Mouse (Mus musculus): ENCODE data around the gene Rapgef4. TPM values are rescaled to one million over a fixed set of nuclear protein-coding genes. Genes with fewer than 3 reads are reported as not detected.

Gene Rapgef4
- 16.7 and 17.8 TPM in 2 replicates for polyA plus RNA-seq (2015; fragmentation: Nextera tagmentation; extraction: Ambion mirVana)

GRCm38 (mm10) chr2:71980771-71981342 is at the start of gene Rapgef4:
TSS of gene Rapgef4 (plus strand) at chr2:71981240.
- 1% methylated on average over 32 of the region's 52 CpGs for WGBS
- Histone ChIP-seq H3K4me1 (replicated peaks) (peaks cover 23% of the 10 kb centered on the region), H3K4me2 (peak within 1 kb of the TSS; percentile 85), H3K9me3 (no peaks in the 10 kb centered on the region), H3K36me3 (no peaks in the 10 kb centered on the region), H3K27me3 (peaks cover 19% of the 10 kb centered on the region), H3K9ac (peak within 1 kb of the TSS; percentile 81), H3K4me3 (peak within 1 kb of the TSS; percentile 66), H3K27ac (peak within 1 kb of the TSS; percentile 58)
- peak; percentile 73 for ATAC-seq (ENCODE audit: low FRiP score)

- Histone ChIP-seq H3K27me3 (no peaks in the 10 kb centered on the region), H3K4me2 (no peak overlapping the region)
- WGBS, result 95% methylated on average over 8 of the region's 8 CpGs
Measured at GRCm38 (mm10) chr2:71934046-71934445, 47.0 kb upstream of the Rapgef4 start.

GRCm38 (mm10) chr2:71936711-71937110 is 44.3 kb upstream of the Rapgef4 start:
- ATAC-seq (ENCODE audit: low FRiP score), result no peak
- Histone ChIP-seq H3K9ac (no peak overlapping the region), H3K27ac (no peak overlapping the region), H3K27me3 (no peaks in the 10 kb centered on the region), H3K4me2 (no peak overlapping the region), H3K4me1 (replicated peaks) (peaks cover 4% of the 10 kb centered on the region; the same call in 1 of the 2 replicates), H3K36me3 (no peaks in the 10 kb centered on the region), H3K4me3 (no peak overlapping the region), H3K9me3 (no peaks in the 10 kb centered on the region)
- 96% methylated on average over 1 of the region's 1 CpGs for WGBS

More at GRCm38 (mm10) chr2:71934046-71934445, 47.0 kb upstream of the Rapgef4 start:
- Histone ChIP-seq H3K36me3 (no peaks in the 10 kb centered on the region), H3K27ac (no peak overlapping the region), H3K4me3 (no peak overlapping the region), H3K9ac (no peak overlapping the region), H3K9me3 (no peaks in the 10 kb centered on the region), H3K4me1 (replicated peaks) (peaks cover 4% of the 10 kb centered on the region; the same call in 1 of the 2 replicates)
- ATAC-seq (ENCODE audit: low FRiP score), result no peak

- Histone ChIP-seq H3K27ac (no peak overlapping the region), H3K36me3 (no peaks in the 10 kb centered on the region), H3K9me3 (no peaks in the 10 kb centered on the region), H3K4me1 (replicated peaks) (peaks cover 4% of the 10 kb centered on the region; the same call in 1 of the 2 replicates), H3K4me3 (no peak overlapping the region), H3K4me2 (no peak overlapping the region), H3K9ac (no peak overlapping the region), H3K27me3 (no peaks in the 10 kb centered on the region)
- no peak for ATAC-seq (ENCODE audit: low FRiP score)
- 81% methylated on average over 3 of the region's 3 CpGs for WGBS
Measured at GRCm38 (mm10) chr2:71937649-71938308, 43.3 kb upstream of the Rapgef4 start.

- H3K27ac ChIP-seq, result no peak overlapping the region
- H3K9me3 ChIP-seq, result no peaks in the 10 kb centered on the region
- H3K36me3 ChIP-seq, result no peaks in the 10 kb centered on the region
- H3K4me2 ChIP-seq, result no peak overlapping the region
- no peaks in the 10 kb centered on the region for H3K27me3 ChIP-seq
- peaks cover 4% of the 10 kb centered on the region; the same call in 1 of the 2 replicates for H3K4me1 ChIP-seq (replicated peaks)
- no peak overlapping the region for H3K9ac ChIP-seq
- ATAC-seq (ENCODE audit: low FRiP score), result no peak
- H3K4me3 ChIP-seq, result no peak overlapping the region
- 53% methylated on average over 6 of the region's 6 CpGs for WGBS
Measured at GRCm38 (mm10) chr2:71938716-71939393, 42.2 kb upstream of the Rapgef4 start.

- H3K36me3 ChIP-seq, result no peaks in the 10 kb centered on the region
- H3K4me2 ChIP-seq, result no peak overlapping the region
- no peak overlapping the region for H3K4me3 ChIP-seq
- peaks cover 4% of the 10 kb centered on the region; the same call in 1 of the 2 replicates for H3K4me1 ChIP-seq (replicated peaks)
- H3K9me3 ChIP-seq, result no peaks in the 10 kb centered on the region
- H3K9ac ChIP-seq, result no peak overlapping the region
- ATAC-seq (ENCODE audit: low FRiP score), result no peak
- no peak overlapping the region for H3K27ac ChIP-seq
- no peaks in the 10 kb centered on the region for H3K27me3 ChIP-seq
- 97% methylated on average over 3 of the region's 3 CpGs for WGBS
Measured at GRCm38 (mm10) chr2:71941005-71941720, 39.9 kb upstream of the Rapgef4 start.

GRCm38 (mm10) chr2:71941721-71942087 is 39.3 kb upstream of the Rapgef4 start:
- ATAC-seq (ENCODE audit: low FRiP score), result no peak
- Histone ChIP-seq H3K27ac (no peak overlapping the region), H3K4me3 (no peak overlapping the region), H3K27me3 (no peaks in the 10 kb centered on the region), H3K9me3 (no peaks in the 10 kb centered on the region), H3K9ac (no peak overlapping the region), H3K36me3 (no peaks in the 10 kb centered on the region), H3K4me1 (replicated peaks) (peaks cover 4% of the 10 kb centered on the region; the same call in 1 of the 2 replicates), H3K4me2 (no peak overlapping the region)
- WGBS, result 92% methylated on average over 5 of the region's 5 CpGs

- no peak overlapping the region for H3K27ac ChIP-seq
- ATAC-seq (ENCODE audit: low FRiP score), result no peak
- WGBS, result 78% methylated on average over 4 of the region's 4 CpGs
- H3K27me3 ChIP-seq, result no peaks in the 10 kb centered on the region
- H3K4me3 ChIP-seq, result no peak overlapping the region
- no peaks in the 10 kb centered on the region for H3K9me3 ChIP-seq
- H3K36me3 ChIP-seq, result no peaks in the 10 kb centered on the region
- no peaks in the 10 kb centered on the region for H3K4me1 ChIP-seq (replicated peaks)
- H3K4me2 ChIP-seq, result no peak overlapping the region
- H3K9ac ChIP-seq, result no peak overlapping the region
Measured at GRCm38 (mm10) chr2:71951212-71951611, 29.8 kb upstream of the Rapgef4 start.

GRCm38 (mm10) chr2:71955637-71956036 is 25.4 kb upstream of the Rapgef4 start:
- no peaks in the 10 kb centered on the region for H3K9me3 ChIP-seq
- H3K9ac ChIP-seq, result no peak overlapping the region
- no peak overlapping the region for H3K4me2 ChIP-seq
- H3K4me1 ChIP-seq (replicated peaks), result no peaks in the 10 kb centered on the region
- no peaks in the 10 kb centered on the region for H3K36me3 ChIP-seq
- ATAC-seq (ENCODE audit: low FRiP score), result no peak
- no peak overlapping the region for H3K27ac ChIP-seq
- H3K4me3 ChIP-seq, result no peak overlapping the region
- 26% methylated on average over 8 of the region's 8 CpGs for WGBS
- no peaks in the 10 kb centered on the region for H3K27me3 ChIP-seq

GRCm38 (mm10) chr2:71956463-71956862 is 24.6 kb upstream of the Rapgef4 start:
- no peak for ATAC-seq (ENCODE audit: low FRiP score)

GRCm38 (mm10) chr2:71957951-71958350 is 23.1 kb upstream of the Rapgef4 start:
- Histone ChIP-seq H3K4me2 (no peak overlapping the region), H3K27me3 (no peaks in the 10 kb centered on the region), H3K9ac (no peak overlapping the region), H3K9me3 (no peaks in the 10 kb centered on the region), H3K4me1 (replicated peaks) (no peaks in the 10 kb centered on the region), H3K27ac (no peak overlapping the region), H3K4me3 (no peak overlapping the region), H3K36me3 (no peaks in the 10 kb centered on the region)
- ATAC-seq (ENCODE audit: low FRiP score), result no peak
- whole genome bisulfite sequencing, result 87% methylated on average over 1 of the region's 1 CpGs

More at GRCm38 (mm10) chr2:71956463-71956862, 24.6 kb upstream of the Rapgef4 start:
- H3K4me2 ChIP-seq, result no peak overlapping the region
- 61% methylated on average over 5 of the region's 5 CpGs for WGBS
- no peak overlapping the region for H3K4me3 ChIP-seq
- H3K36me3 ChIP-seq, result no peaks in the 10 kb centered on the region
- no peaks in the 10 kb centered on the region for H3K4me1 ChIP-seq (replicated peaks)
- H3K27me3 ChIP-seq, result no peaks in the 10 kb centered on the region
- H3K9ac ChIP-seq, result no peak overlapping the region
- no peaks in the 10 kb centered on the region for H3K9me3 ChIP-seq
- H3K27ac ChIP-seq, result no peak overlapping the region

- no peak for ATAC-seq (ENCODE audit: low FRiP score)
- WGBS, result 81% methylated on average over 3 of the region's 3 CpGs
- Histone ChIP-seq H3K9ac (no peak overlapping the region), H3K4me3 (no peak overlapping the region), H3K27me3 (no peaks in the 10 kb centered on the region), H3K36me3 (no peaks in the 10 kb centered on the region), H3K27ac (no peak overlapping the region), H3K4me2 (no peak overlapping the region), H3K4me1 (replicated peaks) (no peaks in the 10 kb centered on the region), H3K9me3 (no peaks in the 10 kb centered on the region)
Measured at GRCm38 (mm10) chr2:71958393-71958792, 22.6 kb upstream of the Rapgef4 start.
